Mouse (Mus musculus) CH12.LX (cell line): ENCODE data around the gene Dnal1. TPM values are rescaled to one million over a fixed set of nuclear protein-coding genes. Genes with fewer than 3 reads are reported as not detected.

Experiments
- DNase-seq: peaks from one replicate; pipeline ENCODE4 v3.0.0-alpha.2; 2013; ENCODE audit errors: extremely low read depth
- H3K27ac ChIP-seq: 2 replicates; pipeline ENCODE4 v1.5.1; 2012; ENCODE audit warnings: low read depth, mild to moderate bottlenecking, control low read depth, moderate library complexity; ENCODE audit not compliant: insufficient read depth
- H3K27me3 ChIP-seq: replicated peaks from 2 replicates; pipeline ENCODE3; 2012; ENCODE audit warnings: inconsistent platforms
- H3K36me3 ChIP-seq, 2 experiments: replicated peaks in 1 of 2; 2 replicates each; pipeline versions ENCODE3 to v1.6.1; 2012; ENCODE audit warnings: inconsistent platforms in 1 of 2, low read length in 1 of 2, mild to moderate bottlenecking in 1 of 2, mixed read lengths in 1 of 2, moderate library complexity in 1 of 2; ENCODE audit not compliant: control insufficient read depth in 1 of 2, insufficient read depth in 1 of 2
- H3K4me1 ChIP-seq, 2 experiments: 2 replicates each; pipeline ENCODE4 v1.6.1; 2012; ENCODE audit warnings: inconsistent platforms in 1 of 2, moderate library complexity in 1 of 2; ENCODE audit not compliant: insufficient read depth in 2 of 2, control insufficient read depth in 1 of 2
- H3K4me2 ChIP-seq: 2 replicates; pipeline ENCODE4 v1.6.1; 2012; ENCODE audit warnings: low read depth, mild to moderate bottlenecking, control low read depth; ENCODE audit not compliant: poor library complexity, insufficient read depth, severe bottlenecking
- H3K4me3 ChIP-seq, 3 experiments: fragments of 150-350 bp in 1 of 3; sonication (generic) in 1 of 3; replicated peaks in 1 of 3; 2 replicates each; pipeline versions ENCODE3 to v1.5.1; 2011 to 2012; ENCODE audit warnings: low read depth in 2 of 3, low read length in 2 of 3, mild to moderate bottlenecking in 2 of 3, moderate library complexity in 2 of 3, control low read depth in 1 of 3, improper control_type of control experiment in 1 of 3, inconsistent platforms in 1 of 3, mixed read lengths in 1 of 3; ENCODE audit not compliant: poor library complexity in 1 of 3
- H3K79me2 ChIP-seq: replicated peaks from 2 replicates; pipeline ENCODE4 v1.6.1; 2012; ENCODE audit warnings: mild to moderate bottlenecking, moderate library complexity; ENCODE audit not compliant: control insufficient read depth, poor library complexity, insufficient read depth, severe bottlenecking; ENCODE audit errors: extremely low read depth
- H3K9ac ChIP-seq: 2 replicates; pipeline ENCODE4 v1.6.1; 2012; ENCODE audit warnings: low read depth, mild to moderate bottlenecking, control low read depth, moderate library complexity; ENCODE audit not compliant: insufficient read depth
- H3K9me3 ChIP-seq: replicated peaks from 2 replicates; pipeline ENCODE3; 2012; ENCODE audit warnings: low read length, inconsistent platforms, mixed read lengths
- BHLHE40 ChIP-seq: IDR thresholded peaks from 2 replicates; pipeline ENCODE4 v1.6.1; 2011; ENCODE audit warnings: mild to moderate bottlenecking, low read depth, low read length, improper control_type of control experiment
- CHD1 ChIP-seq: IDR thresholded peaks from 2 replicates; pipeline ENCODE4 v1.6.1; 2012; ENCODE audit warnings: low read depth, low read length, improper control_type of control experiment, inconsistent platforms
- CHD2 ChIP-seq: IDR thresholded peaks from 2 replicates; pipeline ENCODE4 v1.6.1; 2011; ENCODE audit warnings: low read length, improper control_type of control experiment
- CTCF ChIP-seq, 2 experiments: IDR thresholded peaks in 1 of 2; conservative IDR thresholded peaks in 1 of 2; 2 replicates each; pipeline ENCODE4 v1.5.1; 2011 to 2012; ENCODE audit warnings: low read depth in 2 of 2, low read length in 2 of 2, improper control_type of control experiment in 1 of 2, inconsistent platforms in 1 of 2, mild to moderate bottlenecking in 1 of 2, moderate library complexity in 1 of 2
- ELF1 ChIP-seq: IDR thresholded peaks from 2 replicates; pipeline ENCODE4 v1.6.1; 2014; ENCODE audit warnings: low read depth, mild to moderate bottlenecking, inconsistent platforms, low read length, improper control_type of control experiment
- EP300 ChIP-seq: IDR thresholded peaks from 2 replicates; pipeline ENCODE4 v1.6.1; 2011; ENCODE audit warnings: low read length, improper control_type of control experiment
- GABPA ChIP-seq: IDR thresholded peaks from 2 replicates; pipeline ENCODE4 v1.6.1; 2012; ENCODE audit warnings: low read depth, low read length, improper control_type of control experiment, inconsistent platforms; ENCODE audit not compliant: insufficient replicate concordance
- HCFC1 ChIP-seq: IDR thresholded peaks from 2 replicates; pipeline ENCODE4 v1.6.1; 2012; ENCODE audit warnings: low read depth, mild to moderate bottlenecking, inconsistent platforms, low read length, improper control_type of control experiment
- JUN ChIP-seq: IDR thresholded peaks from 2 replicates; pipeline ENCODE4 v1.6.1; 2011; ENCODE audit warnings: low read depth, mild to moderate bottlenecking, low read length, improper control_type of control experiment, moderate library complexity; ENCODE audit not compliant: insufficient read depth
- JUND ChIP-seq: conservative IDR thresholded peaks from 2 replicates; pipeline ENCODE4 v1.6.1; 2011; ENCODE audit warnings: low read depth, low read length, improper control_type of control experiment
- KAT2A ChIP-seq: IDR thresholded peaks from 2 replicates; pipeline ENCODE4 v1.6.1; 2012; ENCODE audit warnings: low read length, improper control_type of control experiment, inconsistent platforms; ENCODE audit not compliant: insufficient replicate concordance
- MAFK ChIP-seq: IDR thresholded peaks from 2 replicates; pipeline ENCODE4 v1.6.1; 2011; ENCODE audit warnings: low read length, improper control_type of control experiment; ENCODE audit not compliant: insufficient replicate concordance
- MEF2A ChIP-seq: IDR thresholded peaks from 2 replicates; pipeline ENCODE4 v1.6.1; 2014; ENCODE audit warnings: low read depth, mild to moderate bottlenecking, inconsistent platforms, low read length, improper control_type of control experiment, borderline replicate concordance
- MXI1 ChIP-seq: IDR thresholded peaks from 2 replicates; pipeline ENCODE4 v1.6.1; 2011; ENCODE audit warnings: mild to moderate bottlenecking, low read depth, low read length, improper control_type of control experiment
- MYC ChIP-seq: IDR thresholded peaks from 2 replicates; pipeline ENCODE4 v1.6.1; 2011; ENCODE audit warnings: low read depth, mild to moderate bottlenecking, improper control_type of control experiment, low read length
- NRF1 ChIP-seq: IDR thresholded peaks from 2 replicates; pipeline ENCODE4 v1.6.1; 2014; ENCODE audit warnings: low read depth, mild to moderate bottlenecking, inconsistent platforms, low read length, improper control_type of control experiment, moderate library complexity
- POLR2AphosphoS2 ChIP-seq: IDR thresholded peaks from 2 replicates; pipeline ENCODE4 v1.6.1; 2011; ENCODE audit warnings: low read depth, low read length, improper control_type of control experiment
- RCOR1 ChIP-seq: conservative IDR thresholded peaks from 2 replicates; pipeline ENCODE4 v1.6.1; 2012; ENCODE audit warnings: low read depth, mild to moderate bottlenecking, inconsistent platforms, low read length, improper control_type of control experiment
- SMC3 ChIP-seq: IDR thresholded peaks from 2 replicates; pipeline ENCODE4 v1.6.1; 2011; ENCODE audit warnings: low read depth, low read length, improper control_type of control experiment
- TCF12 ChIP-seq: IDR thresholded peaks from 2 replicates; pipeline ENCODE4 v1.6.1; 2014; ENCODE audit warnings: low read depth, mild to moderate bottlenecking, inconsistent platforms, low read length, improper control_type of control experiment
- UBTF ChIP-seq: IDR thresholded peaks from 2 replicates; pipeline ENCODE4 v1.6.1; 2012; ENCODE audit warnings: low read depth, mild to moderate bottlenecking, inconsistent platforms, low read length, improper control_type of control experiment, moderate library complexity
- USF1 ChIP-seq: IDR thresholded peaks from 2 replicates; pipeline ENCODE4 v1.6.1; 2014; ENCODE audit warnings: low read depth, mild to moderate bottlenecking, inconsistent platforms, low read length, improper control_type of control experiment
- USF2 ChIP-seq: conservative IDR thresholded peaks from 2 replicates; pipeline ENCODE4 v1.6.1; 2011; ENCODE audit warnings: low read depth, low read length, improper control_type of control experiment
- ZC3H11A ChIP-seq: IDR thresholded peaks from 2 replicates; pipeline ENCODE4 v1.6.1; 2012; ENCODE audit warnings: low read depth, mild to moderate bottlenecking, inconsistent platforms, low read length, improper control_type of control experiment
- ZKSCAN1 ChIP-seq: IDR thresholded peaks from 2 replicates; pipeline ENCODE4 v1.6.1; 2012; ENCODE audit warnings: low read depth, inconsistent platforms, low read length, improper control_type of control experiment, borderline replicate concordance
- ZMIZ1 ChIP-seq: IDR thresholded peaks from 2 replicates; pipeline ENCODE4 v1.6.1; 2012; ENCODE audit warnings: low read depth, mild to moderate bottlenecking, inconsistent platforms, low read length, improper control_type of control experiment
- ZNF384 ChIP-seq: IDR thresholded peaks from 2 replicates; pipeline ENCODE4 v1.6.1; 2012; ENCODE audit warnings: low read depth, low read length, improper control_type of control experiment, inconsistent platforms
- dilution Hi-C: fragments of 300-500 bp; cut with MboI; formaldehyde crosslinking; loops from 2 replicates; pipeline ENCODE4 v1.14.3; 2020; ENCODE audit warnings: low sequenced_read_pairs; ENCODE audit not compliant: extremely low pct_unique_long_range_greater_than_20kb, extremely low pct_ligation_motif_present
- in situ Hi-C: fragments of 300-500 bp; cut with MboI; formaldehyde crosslinking; loops from 3 replicates; pipeline ENCODE4 v1.14.3; 2019; ENCODE audit warnings: low sequenced_read_pairs, low pct_ligation_motif_present, low pct_unique_long_range_greater_than_20kb, mixed read lengths
- polyA plus RNA-seq: library from polyadenylated mRNA; unstranded; fragments of >175 nt; gene quantifications from 2 replicates; pipeline ENCODE4 v1.2.1, GENCODE M21; 2012; ENCODE audit warnings: low read depth; ENCODE audit not compliant: insufficient read length
- total RNA-seq, 2 experiments: library from RNA; depleted of rRNA; stranded (reverse); fragments of 300-350 nt in 1 of 2; fragments of >200 nt in 1 of 2; gene quantifications; 2 replicates each; pipeline ENCODE4 v1.2.3; 2012 to 2014

Gene Dnal1
- total and polyA plus RNA-seq, 3 experiments: 1.6 to 2.1 (median 1.7) TPM

DNA sequence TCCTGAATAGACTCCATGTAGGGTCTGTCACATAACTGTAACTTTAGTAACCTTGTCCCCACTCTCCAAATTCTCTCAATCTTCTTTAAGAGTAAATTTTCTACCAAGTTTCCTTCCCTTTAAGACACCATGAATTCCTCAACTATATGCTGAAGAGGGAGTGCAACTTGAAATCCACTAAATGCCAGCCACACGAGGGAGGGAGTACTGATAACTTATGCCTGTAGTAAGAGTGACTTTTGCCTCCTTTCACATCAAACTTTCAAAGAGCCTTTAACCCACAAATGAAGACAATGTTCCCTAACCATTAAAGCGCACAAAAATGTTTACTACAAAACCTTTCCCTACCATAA lies 12.7 kb upstream of the Dnal1 start:
- Histone ChIP-seq H3K4me1 (no peaks in the 10 kb centered on the region), H3K9me3 (no peaks in the 10 kb centered on the region), H3K4me2 (no peak overlapping the region), H3K79me2 (no peaks in the 10 kb centered on the region), H3K4me3 (no peak overlapping the region), H3K36me3 (no peaks in the 10 kb centered on the region), H3K27me3 (no peaks in the 10 kb centered on the region), H3K9ac (no peak overlapping the region), H3K27ac (no peak overlapping the region)
- TF ChIP-seq SMC3 (no peak), CHD2 (no peak), ZKSCAN1 (no peak), MAFK (no peak), TCF12 (no peak), KAT2A (no peak), POLR2AphosphoS2 (no peak), MXI1 (no peak), ZMIZ1 (no peak), CHD1 (no peak), BHLHE40 (no peak), GABPA (no peak), USF2 (no peak), RCOR1 (no peak), EP300 (no peak), ZC3H11A (no peak), ZNF384 (no peak), HCFC1 (no peak)
- dilution Hi-C loops (no loop called here), in situ Hi-C loops (no loop called here)
- no peak for DNase-seq

DNA sequence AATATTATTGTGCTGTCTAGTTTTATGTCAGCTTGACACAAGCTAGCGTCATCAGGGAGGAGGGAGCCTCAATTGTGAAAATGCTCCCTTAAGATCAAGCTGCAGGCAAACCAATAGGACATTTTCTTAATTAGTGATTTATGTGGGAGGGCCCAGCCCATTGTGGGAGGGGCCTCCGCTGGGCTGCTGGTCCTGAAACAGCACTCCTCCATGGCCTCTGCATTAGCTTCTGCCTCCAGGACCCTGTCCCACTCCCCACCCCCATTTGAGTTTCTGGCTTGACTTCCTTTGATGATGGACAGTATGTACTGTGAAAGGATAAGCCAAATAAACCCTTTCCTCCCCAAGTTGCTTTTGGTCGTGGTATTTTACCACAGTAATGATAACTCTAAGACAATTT lies 7.2 kb upstream of the Dnal1 start:
- TF ChIP-seq JUND: no peak
- TF ChIP-seq USF1: no peak
- no peak for TF ChIP-seq ELF1
- no peak for TF ChIP-seq ZKSCAN1
- TF ChIP-seq CHD1: no peak
- TF ChIP-seq JUN: no peak
- TF ChIP-seq UBTF: no peak
- no peak for TF ChIP-seq EP300
- TF ChIP-seq MYC: no peak
- no peak for TF ChIP-seq ZMIZ1
- no peak for TF ChIP-seq MEF2A
- no peak for TF ChIP-seq CTCF (conservative IDR thresholded peaks at IDR 0.05 in 1 of 2, IDR thresholded peaks at IDR 0.05 in 1 of 2; ENCODE audit: low read depth in 2 of 2, low read length in 2 of 2)
- no peak for TF ChIP-seq TCF12
- TF ChIP-seq MAFK: no peak
- no peak for TF ChIP-seq NRF1
- no peak for TF ChIP-seq SMC3
- no peak for TF ChIP-seq BHLHE40
- TF ChIP-seq POLR2AphosphoS2: no peak
- no peak for DNase-seq
- dilution Hi-C loops (no loop called here), in situ Hi-C loops (no loop called here)
- Histone ChIP-seq H3K27me3 (no peaks in the 10 kb centered on the region), H3K27ac (no peak overlapping the region), H3K4me2 (no peak overlapping the region), H3K79me2 (no peaks in the 10 kb centered on the region), H3K4me3 (no peak overlapping the region), H3K36me3 (no peaks in the 10 kb centered on the region), H3K4me1 (peaks cover 5 to 16% of the 10 kb centered on the region in 2 experiments; a peak in 3 of 4 replicates), H3K9ac (no peak overlapping the region), H3K9me3 (no peaks in the 10 kb centered on the region)
